Mouse (Mus musculus) liver, embryonic 13.5 days (tissue): ENCODE results near the gene Tmprss6. TPM values are rescaled to one million over a fixed set of nuclear protein-coding genes. Genes with fewer than 3 reads are reported as not detected.
A peak's percentile ranks its signal among the peaks of the same experiment; 100 is the strongest.

Experiments used
- ATAC-seq: fragments of 200-750 bp; cut with Nextera tagmentation; 2 replicates; pipeline ENCODE4 v1.8.0; 2017; ENCODE audit warnings: low read depth, mild to moderate bottlenecking, moderate number of reproducible peaks, moderate library complexity
- DNase-seq: peaks from one replicate; pipeline ENCODE4 v3.0.0; 2022
- H3K27ac ChIP-seq: fragments of 300-500 bp; sonication (generic); 2 replicates; pipeline ENCODE4 v1.5.1; 2015; ENCODE audit warnings: moderate library complexity, mild to moderate bottlenecking, inconsistent platforms
- H3K27me3 ChIP-seq: fragments of 300-500 bp; sonication (generic); 2 replicates; pipeline ENCODE4 v1.6.1; 2015; ENCODE audit warnings: mild to moderate bottlenecking, inconsistent platforms
- H3K36me3 ChIP-seq: fragments of 300-500 bp; sonication (generic); 2 replicates; pipeline ENCODE4 v1.6.1; 2015; ENCODE audit warnings: mild to moderate bottlenecking, inconsistent platforms
- H3K4me1 ChIP-seq: fragments of 300-500 bp; sonication (generic); replicated peaks from 2 replicates; pipeline ENCODE4 v1.6.1; 2015; ENCODE audit warnings: inconsistent platforms
- H3K4me2 ChIP-seq: fragments of 300-500 bp; sonication (generic); 2 replicates; pipeline ENCODE4 v1.6.1; 2015; ENCODE audit warnings: inconsistent platforms, mild to moderate bottlenecking, moderate library complexity
- H3K4me3 ChIP-seq: fragments of 300-500 bp; sonication (generic); replicated peaks from 2 replicates; pipeline ENCODE4 v1.5.1; 2015; ENCODE audit warnings: mild to moderate bottlenecking, inconsistent platforms
- H3K9ac ChIP-seq: fragments of 300-500 bp; sonication (generic); 2 replicates; pipeline ENCODE4 v1.6.1; 2015; ENCODE audit warnings: mild to moderate bottlenecking, inconsistent platforms
- H3K9me3 ChIP-seq: fragments of 300-500 bp; sonication (generic); replicated peaks from 2 replicates; pipeline ENCODE4 v1.6.1; 2016; ENCODE audit warnings: inconsistent platforms
- WGBS: fragments of 180-500 bp; shearing (Covaris S2); methylation state at CpG from one replicate; pipeline ENCODE4 v1.1.7; 2015; ENCODE audit not compliant: insufficient replicate concordance; 5-methylcytosine and 5-hydroxymethylcytosine counted together
- polyA plus RNA-seq: library from polyadenylated mRNA; unstranded; fragments of >200 nt; fragmentation: Nextera tagmentation; extraction: Ambion mirVana; gene quantifications from 2 replicates; pipeline ENCODE4 v1.2.1, GENCODE M21; 2015

The Tmprss6 gene
- polyA plus RNA-seq, 1 experiment from 2014 or later: 7.8 TPM

DNA sequence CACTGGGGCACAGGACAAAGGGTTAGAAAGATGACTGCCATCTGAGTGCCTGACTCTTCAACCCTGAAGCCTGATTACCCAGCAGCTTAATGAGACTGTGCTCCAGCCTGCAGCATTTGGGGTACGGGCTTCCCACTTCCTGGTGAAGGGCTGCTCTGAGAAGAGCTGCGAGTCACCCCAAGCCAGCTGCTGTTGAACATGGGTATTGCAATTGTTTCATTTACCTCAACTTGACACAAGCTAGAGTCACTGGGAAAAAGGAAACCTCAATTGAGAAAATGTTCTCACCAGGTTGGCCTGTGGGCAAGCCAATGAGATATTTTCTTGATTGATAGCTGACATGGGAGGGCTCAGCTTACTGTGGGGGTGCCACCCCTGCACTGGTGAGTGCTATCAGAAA, 5.5 kb downstream of the Tmprss6 start:
- Histone ChIP-seq H3K9me3 (no peaks in the 10 kb centered on the region), H3K9ac (no peak overlapping the region), H3K4me1 (no peaks in the 10 kb centered on the region), H3K27me3 (no peaks in the 10 kb centered on the region), H3K4me3 (no peak overlapping the region), H3K36me3 (no peaks in the 10 kb centered on the region), H3K27ac (no peak overlapping the region), H3K4me2 (no peak overlapping the region)
- ATAC-seq: no peak
- 47% methylated on average over 2 of the region's 2 CpGs for WGBS
- DNase-seq: no peak

DNA sequence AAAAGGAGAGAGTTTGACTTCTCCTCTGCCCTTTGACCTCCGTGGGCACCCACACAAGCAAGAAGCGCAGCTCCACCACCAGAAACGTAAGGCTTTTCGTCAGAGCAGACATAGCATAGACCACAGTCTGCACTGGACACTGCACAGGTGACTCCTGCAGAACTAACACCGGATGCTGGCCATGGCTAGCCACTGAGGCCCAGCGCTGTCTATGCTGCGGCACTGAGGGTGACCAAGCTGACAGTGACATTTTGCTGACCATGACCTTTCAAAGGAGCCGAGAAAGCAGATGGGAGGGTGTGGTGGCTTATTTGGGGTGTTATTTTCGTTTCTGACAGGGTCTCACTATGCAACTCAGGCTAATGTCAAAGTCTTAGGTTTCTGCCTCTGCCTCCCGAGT, 11.2 kb downstream of the Tmprss6 start:
- DNase-seq (no peak), ATAC-seq (no peak)
- Histone ChIP-seq H3K4me3 (no peak overlapping the region), H3K27ac (no peak overlapping the region), H3K36me3 (0 out of 2 replicates have a peak, but pooled peaks cover 3% of the 10 kb centered on the region), H3K4me2 (no peak overlapping the region), H3K27me3 (no peaks in the 10 kb centered on the region), H3K9ac (no peak overlapping the region), H3K4me1 (0 out of 2 replicates have a peak, but pooled peaks cover 7% of the 10 kb centered on the region), H3K9me3 (no peaks in the 10 kb centered on the region)
- 66% methylated on average over 10 of the region's 10 CpGs for WGBS

DNA sequence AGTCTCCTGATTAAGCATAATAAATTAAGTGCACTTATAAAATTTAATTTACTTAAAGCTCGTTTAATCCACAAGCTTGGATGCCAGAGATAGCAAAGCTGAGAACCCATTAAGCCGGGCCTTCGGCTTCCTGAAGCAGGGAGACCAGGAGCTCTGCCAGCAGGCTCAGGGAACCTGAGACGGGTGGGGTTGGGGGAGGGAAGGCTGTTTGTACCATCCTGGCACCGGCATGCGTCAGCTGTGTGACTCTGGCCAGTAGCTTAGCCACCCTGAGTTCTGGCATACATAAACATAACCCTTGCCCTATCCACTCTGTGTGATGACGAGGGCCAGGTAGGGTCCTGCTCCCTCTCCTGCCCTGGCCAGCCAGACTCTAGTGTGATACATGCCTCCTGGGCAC, 12.4 kb downstream of the Tmprss6 start:
- H3K4me1 ChIP-seq: peaks cover 16% of the 10 kb centered on the region
- no peak overlapping the region for H3K9ac ChIP-seq
- H3K9me3 ChIP-seq: no peaks in the 10 kb centered on the region
- no peak for DNase-seq
- H3K27me3 ChIP-seq: no peaks in the 10 kb centered on the region
- WGBS: 55% methylated on average over 7 of the region's 7 CpGs
- 0 out of 2 replicates have a peak, but pooled peaks cover 3% of the 10 kb centered on the region for H3K36me3 ChIP-seq
- no peak overlapping the region for H3K4me2 ChIP-seq
- no peak overlapping the region for H3K27ac ChIP-seq
- no peak for ATAC-seq
- no peak overlapping the region for H3K4me3 ChIP-seq

DNA sequence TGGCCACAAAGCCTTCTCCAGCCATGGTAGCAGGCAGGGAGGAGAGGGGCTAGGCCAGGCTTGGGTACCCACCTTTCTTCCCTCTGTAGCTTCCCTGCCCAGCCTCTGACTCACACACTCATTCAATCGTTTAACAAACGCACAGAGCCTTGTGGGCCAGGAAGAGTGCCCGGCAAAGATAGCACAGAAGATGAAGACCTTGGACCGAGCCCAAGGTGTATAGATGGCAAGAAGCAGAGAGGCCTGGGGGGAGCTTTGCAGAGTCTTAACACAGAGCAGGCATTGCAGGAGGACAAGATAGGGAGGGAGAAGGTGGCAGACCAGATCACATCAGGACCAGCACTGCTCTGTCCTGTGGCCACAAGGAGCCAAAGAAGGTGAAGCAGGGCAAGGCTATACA, 13.3 kb downstream of the Tmprss6 start:
- Histone ChIP-seq H3K27me3 (no peaks in the 10 kb centered on the region), H3K4me2 (no peak overlapping the region), H3K4me1 (peaks cover 24% of the 10 kb centered on the region), H3K9me3 (no peaks in the 10 kb centered on the region), H3K4me3 (no peak overlapping the region), H3K9ac (no peak overlapping the region), H3K36me3 (0 out of 2 replicates have a peak, but pooled peaks cover 3% of the 10 kb centered on the region), H3K27ac (no peak overlapping the region)
- WGBS: 33% methylated on average over 4 of the region's 4 CpGs
- ATAC-seq (no peak), DNase-seq (no peak)

DNA sequence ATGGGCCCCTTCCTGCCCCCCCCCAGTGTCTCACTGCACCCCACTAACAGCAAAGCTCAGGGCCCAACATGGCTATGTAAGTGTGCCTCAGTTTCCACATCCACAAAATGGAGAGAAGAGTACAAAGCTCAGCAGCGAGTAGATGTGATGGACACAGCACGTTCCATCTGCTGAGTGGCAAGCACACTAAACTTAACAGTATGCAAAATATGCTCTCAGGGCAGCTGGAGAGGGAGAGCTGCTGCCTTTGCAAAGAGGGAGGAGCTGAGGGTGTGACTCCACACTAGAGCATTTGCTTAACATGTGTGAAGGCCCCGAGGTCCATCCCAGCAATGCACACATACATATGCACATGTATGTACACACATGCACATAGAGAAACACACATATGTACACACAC, 15.5 kb downstream of the Tmprss6 start:
- H3K36me3 ChIP-seq: 0 out of 2 replicates have a peak, but pooled peaks cover 3% of the 10 kb centered on the region
- no peak for ATAC-seq
- WGBS: 68% methylated on average over 3 of the region's 3 CpGs
- H3K27me3 ChIP-seq: no peaks in the 10 kb centered on the region
- no peak overlapping the region for H3K9ac ChIP-seq
- H3K4me2 ChIP-seq: no peak overlapping the region
- H3K4me1 ChIP-seq: peaks cover 45% of the 10 kb centered on the region
- H3K4me3 ChIP-seq: no peak overlapping the region
- H3K9me3 ChIP-seq: no peaks in the 10 kb centered on the region
- DNase-seq: no peak
- H3K27ac ChIP-seq: no peak overlapping the region

DNA sequence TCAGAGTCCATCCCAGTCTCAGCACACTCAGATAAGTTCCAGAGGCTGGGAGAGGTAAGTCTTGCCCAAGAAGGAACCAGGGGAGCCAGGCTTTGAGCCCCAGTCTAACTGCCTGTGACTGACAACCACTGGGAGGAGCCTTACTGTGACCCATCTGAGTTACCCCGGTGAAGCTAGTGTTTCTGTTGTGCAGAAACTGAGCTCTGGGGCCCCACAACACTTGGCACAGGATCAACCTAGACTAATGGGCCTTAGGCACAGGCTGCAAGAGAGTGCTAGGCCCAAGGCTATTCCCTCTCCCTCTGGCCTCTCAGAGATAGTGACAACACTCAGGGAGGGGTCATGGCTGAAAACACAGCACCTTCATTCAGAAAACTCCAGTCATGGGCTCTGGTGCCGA, 17.2 kb downstream of the Tmprss6 start:
- no peaks in the 10 kb centered on the region for H3K9me3 ChIP-seq
- no peak overlapping the region for H3K4me2 ChIP-seq
- ATAC-seq: no peak
- 74% methylated on average over 2 of the region's 2 CpGs for WGBS
- no peak for DNase-seq
- H3K4me1 ChIP-seq: peaks cover 50% of the 10 kb centered on the region
- H3K9ac ChIP-seq: no peak overlapping the region
- H3K27me3 ChIP-seq: no peaks in the 10 kb centered on the region
- no peak overlapping the region for H3K4me3 ChIP-seq
- H3K36me3 ChIP-seq: 0 out of 2 replicates have a peak, but pooled peaks cover 3% of the 10 kb centered on the region
- no peak overlapping the region for H3K27ac ChIP-seq

DNA sequence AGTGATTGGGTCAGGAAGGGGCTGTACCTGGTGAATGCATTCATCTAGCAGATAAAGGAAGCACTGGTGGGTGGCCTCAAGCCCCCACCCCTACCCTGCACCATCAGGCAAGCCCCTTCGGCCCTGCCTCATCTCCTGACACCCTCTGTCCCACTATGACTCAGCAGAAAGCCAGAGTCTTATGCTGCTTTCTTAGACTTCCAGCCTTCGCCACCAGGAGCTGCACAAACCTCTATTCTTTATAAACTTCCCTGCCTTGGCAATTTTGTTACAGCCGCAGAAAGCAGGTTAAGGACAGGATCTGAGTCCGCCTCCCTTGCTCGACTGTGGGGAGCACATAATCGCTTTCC, 18.0 kb downstream of the Tmprss6 start:
- DNase-seq: no peak
- Histone ChIP-seq H3K27ac (peak overlapping the region; percentile 60; the same call in 1 of the 2 replicates), H3K4me1 (peaks cover 48% of the 10 kb centered on the region), H3K9me3 (no peaks in the 10 kb centered on the region), H3K36me3 (0 out of 2 replicates have a peak, but pooled peaks cover 3% of the 10 kb centered on the region), H3K4me2 (peak overlapping the region; percentile 17; the same call in 1 of the 2 replicates), H3K4me3 (no peak overlapping the region), H3K9ac (0 out of 2 replicates have a peak overlapping the region, but pooled peaks have one; percentile 39), H3K27me3 (no peaks in the 10 kb centered on the region)
- WGBS: 62% methylated on average over 6 of the region's 6 CpGs
- ATAC-seq: no peak

DNA sequence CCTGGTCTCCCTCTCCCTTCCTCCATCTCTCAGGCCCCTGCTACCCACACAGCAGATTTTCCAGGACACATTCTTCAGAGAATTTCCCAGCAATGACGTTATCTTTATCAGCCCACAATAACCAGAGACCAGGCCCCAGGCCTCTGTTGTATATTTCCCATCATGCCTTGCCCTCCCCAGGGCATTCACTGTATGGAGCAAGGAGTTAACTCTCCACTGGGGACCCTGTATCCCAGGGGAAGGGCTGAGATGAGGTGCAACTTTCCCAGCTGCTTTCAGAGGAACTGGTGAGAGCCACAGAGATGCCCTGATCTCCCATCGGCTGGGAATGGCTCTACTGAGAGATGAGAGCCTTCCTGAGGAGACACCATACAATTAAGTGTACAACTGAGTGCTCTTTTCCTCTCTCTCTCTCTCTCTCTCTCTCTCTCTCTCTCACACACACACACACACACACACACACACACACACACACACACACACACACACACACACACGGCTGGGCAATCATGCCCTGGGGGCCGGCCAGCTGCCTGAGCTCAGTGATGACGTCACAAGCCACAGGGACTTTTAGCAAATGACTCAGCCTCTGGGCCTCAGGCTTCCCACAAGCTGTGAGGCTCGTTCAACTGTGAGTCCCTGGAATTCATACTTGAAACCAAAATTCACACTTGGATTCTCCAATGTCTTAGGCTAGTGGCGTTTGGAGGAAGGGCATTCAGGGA, 18.6 kb downstream of the Tmprss6 start:
- Histone ChIP-seq H3K4me2 (peak overlapping the region; percentile 17; the same call in 1 of the 2 replicates), H3K9ac (peak overlapping the region; percentile 39; the same call in 1 of the 2 replicates), H3K9me3 (no peaks in the 10 kb centered on the region), H3K4me1 (peaks cover 48% of the 10 kb centered on the region), H3K27me3 (no peaks in the 10 kb centered on the region), H3K27ac (peak overlapping the region; percentile 60), H3K36me3 (0 out of 2 replicates have a peak, but pooled peaks cover 3% of the 10 kb centered on the region), H3K4me3 (no peak overlapping the region)
- DNase-seq (peak; percentile 63), ATAC-seq (peak; percentile 59; the same call in 1 of the 2 replicates)
- 14% methylated on average over 7 of the region's 7 CpGs for WGBS

DNA sequence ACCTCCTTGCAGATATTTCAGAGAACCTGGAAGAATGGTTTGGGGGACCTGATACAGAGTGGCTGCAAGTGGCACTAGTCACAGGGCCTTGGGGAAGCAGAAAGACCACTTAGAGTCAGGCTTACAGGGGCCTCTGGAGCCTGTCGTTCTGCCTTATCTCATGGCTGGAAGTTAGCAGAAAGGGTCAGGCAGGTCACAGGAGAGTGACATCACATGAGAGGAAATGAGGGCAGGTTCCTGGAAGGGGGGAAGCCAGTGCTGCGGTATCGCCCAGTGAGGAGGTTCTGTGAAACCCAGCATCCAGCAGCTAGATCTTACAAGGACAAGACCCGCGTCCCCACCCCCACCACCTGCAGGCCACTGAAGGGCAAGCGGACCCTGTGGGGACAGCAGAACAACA, 19.3 kb downstream of the Tmprss6 start:
- Histone ChIP-seq H3K4me2 (no peak overlapping the region), H3K27ac (peak overlapping the region; percentile 60), H3K9ac (no peak overlapping the region), H3K27me3 (no peaks in the 10 kb centered on the region), H3K4me3 (no peak overlapping the region), H3K9me3 (no peaks in the 10 kb centered on the region), H3K36me3 (0 out of 2 replicates have a peak, but pooled peaks cover 3% of the 10 kb centered on the region), H3K4me1 (peaks cover 48% of the 10 kb centered on the region)
- ATAC-seq: peak; percentile 11; the same call in 1 of the 2 replicates
- 35% methylated on average over 6 of the region's 6 CpGs for WGBS
- DNase-seq: no peak

DNA sequence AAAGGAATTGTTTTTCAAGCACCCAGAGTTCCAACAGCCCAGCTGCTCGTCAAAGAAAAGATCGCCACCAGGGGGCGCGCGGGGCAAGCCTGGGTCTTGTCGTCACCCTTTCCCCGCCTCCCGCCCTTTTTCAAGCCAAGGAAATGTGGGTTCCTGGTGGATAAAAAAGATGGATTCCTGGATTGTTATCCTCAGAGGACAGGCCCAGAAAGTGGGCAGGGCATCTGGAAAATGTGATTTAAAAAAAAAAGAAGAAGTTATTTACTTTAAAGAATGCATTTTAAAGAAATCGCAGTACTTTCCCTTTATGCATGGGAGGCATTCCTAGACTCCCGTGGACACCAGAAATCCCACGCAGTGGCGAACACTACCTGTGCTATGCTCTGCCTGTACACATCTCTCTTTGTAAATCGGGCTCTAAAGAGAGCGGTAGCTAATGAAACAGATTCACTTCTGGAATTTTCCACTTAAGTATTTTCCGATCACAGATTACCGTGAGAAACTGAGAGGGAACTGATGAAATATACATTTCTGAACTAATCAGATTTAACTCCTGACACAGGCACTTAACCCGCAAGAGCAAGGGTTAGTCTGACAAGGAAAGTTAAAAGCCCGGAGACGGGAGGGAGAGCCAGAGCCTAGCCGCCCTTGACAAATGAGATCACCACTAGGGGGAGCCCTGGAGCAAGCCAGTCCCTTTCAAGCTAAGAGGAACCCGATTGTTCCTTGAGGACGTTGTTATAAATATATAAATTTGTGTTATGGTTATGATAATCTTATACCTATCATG, 20.5 kb downstream of the Tmprss6 start:
- Histone ChIP-seq H3K4me3 (peak overlapping the region; percentile 52), H3K4me1 (peaks cover 48% of the 10 kb centered on the region), H3K9me3 (no peaks in the 10 kb centered on the region), H3K4me2 (peak overlapping the region; percentile 82), H3K9ac (peak overlapping the region; percentile 70), H3K27me3 (0 out of 2 replicates have a peak, but pooled peaks cover 2% of the 10 kb centered on the region), H3K36me3 (0 out of 2 replicates have a peak, but pooled peaks cover 3% of the 10 kb centered on the region), H3K27ac (peak overlapping the region; percentile 77)
- ATAC-seq: peak; percentile 45; the same call in 1 of the 2 replicates
- 1% methylated on average over 22 of the region's 22 CpGs for WGBS
- peak; percentile 82 for DNase-seq

DNA sequence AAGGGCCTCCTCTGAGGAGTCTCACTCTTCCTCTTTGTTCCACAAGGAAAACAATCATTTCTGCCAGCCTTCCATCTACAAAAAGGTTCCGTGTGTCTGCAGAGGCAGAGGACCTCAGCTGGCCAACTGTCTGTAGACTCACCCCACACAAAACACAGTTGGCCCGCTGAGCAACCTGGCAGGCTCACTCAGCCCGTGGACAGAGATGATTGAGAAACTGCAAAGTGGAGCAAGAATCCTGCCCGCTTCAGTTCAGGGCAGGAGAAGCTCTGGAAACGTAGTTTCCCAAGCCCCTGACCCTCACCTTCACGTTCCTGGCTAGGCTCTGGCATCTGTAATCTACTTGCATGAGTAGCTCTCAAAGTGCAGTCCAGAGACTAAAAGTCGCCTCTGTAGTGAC, 21.3 kb downstream of the Tmprss6 start:
- Histone ChIP-seq H3K4me1 (peaks cover 42% of the 10 kb centered on the region), H3K4me3 (no peak overlapping the region), H3K4me2 (no peak overlapping the region), H3K27ac (no peak overlapping the region), H3K9ac (no peak overlapping the region), H3K9me3 (no peaks in the 10 kb centered on the region), H3K27me3 (0 out of 2 replicates have a peak, but pooled peaks cover 2% of the 10 kb centered on the region), H3K36me3 (peaks cover 2% of the 10 kb centered on the region; the same call in 1 of the 2 replicates)
- no peak for ATAC-seq
- WGBS: 47% methylated on average over 7 of the region's 7 CpGs
- DNase-seq: no peak
